Mouse (Mus musculus): Measurements from ENCODE around the gene Magea2.
"Not testable (repeated sequence)": the region's sequence is repeated elsewhere in the genome, so short reads cannot be mapped to it uniquely, and the experiment has no call there.

Magea2 gene

GRCm38 (mm10) chrX:155093566-155093965 is at the start of gene Magea2:
TSS of gene Magea2 (minus strand) at chrX:155093666.
- DNase-seq: not testable (repeated sequence)

GRCm38 (mm10) chrX:155128312-155128711 is 34.8 kb upstream of the Magea2 start, which contains the start of gene Cldn34b2:
TSS of gene Cldn34b2 (minus strand) at chrX:155128412.
- not testable (repeated sequence) for DNase-seq

- DNase-seq: no peak
Observed at GRCm38 (mm10) chrX:155098024-155098423, 4.6 kb upstream of the Magea2 start.

- not testable (repeated sequence) for DNase-seq
Observed at GRCm38 (mm10) chrX:155089693-155090092, 3.8 kb downstream of the Magea2 start, which contains the start of gene Magea1. TSS of gene Magea1 (minus strand) at chrX:155089793.

GRCm38 (mm10) chrX:155063045-155063444 is 30.4 kb downstream of the Magea2 start, which contains the start of gene Magea5:
TSS of gene Magea5 (minus strand) at chrX:155063145.
- not testable (repeated sequence) for DNase-seq

GRCm38 (mm10) chrX:154995750-154996149 is 97.7 kb downstream of the Magea2 start, which contains the start of gene Magea8:
TSS of gene Magea8 (minus strand) at chrX:154995850.
- DNase-seq: not testable (repeated sequence)

Measured in kidney, postnatal 4 days (tissue).